Mouse (Mus musculus) liver, embryonic 12.5 days (tissue): ENCODE results near the gene Oxt. TPM values are rescaled to one million over a fixed set of nuclear protein-coding genes. Genes with fewer than 3 reads are reported as not detected.

Experiments used
- ATAC-seq: fragments of 200-750 bp; cut with Nextera tagmentation; 2 replicates; pipeline ENCODE4 v1.8.0; 2017; ENCODE audit warnings: moderate number of reproducible peaks, mild to moderate bottlenecking, moderate library complexity
- H3K27ac ChIP-seq: fragments of 300-500 bp; sonication (generic); 2 replicates; pipeline ENCODE4 v1.5.1; 2016; ENCODE audit warnings: mild to moderate bottlenecking
- H3K27me3 ChIP-seq: fragments of 300-500 bp; sonication (generic); replicated peaks from 2 replicates; pipeline ENCODE4 v1.6.1; 2016; ENCODE audit warnings: mild to moderate bottlenecking, moderate library complexity
- H3K36me3 ChIP-seq: fragments of 300-500 bp; sonication (generic); 2 replicates; pipeline ENCODE4 v1.6.1; 2016; ENCODE audit warnings: mild to moderate bottlenecking, moderate library complexity
- H3K4me1 ChIP-seq: fragments of 300-500 bp; sonication (generic); 2 replicates; pipeline ENCODE4 v1.6.1; 2016
- H3K4me2 ChIP-seq: fragments of 300-500 bp; sonication (generic); 2 replicates; pipeline ENCODE4 v1.6.1; 2016; ENCODE audit warnings: mild to moderate bottlenecking, moderate library complexity
- H3K4me3 ChIP-seq: fragments of 300-500 bp; sonication (generic); 2 replicates; pipeline ENCODE4 v1.5.1; 2016; ENCODE audit warnings: mild to moderate bottlenecking, moderate library complexity
- H3K9ac ChIP-seq: fragments of 300-500 bp; sonication (generic); 2 replicates; pipeline ENCODE4 v1.6.1; 2016; ENCODE audit warnings: mild to moderate bottlenecking, moderate library complexity
- H3K9me3 ChIP-seq: fragments of 300-500 bp; sonication (generic); replicated peaks from 2 replicates; pipeline ENCODE4 v1.6.1; 2016; ENCODE audit warnings: mild to moderate bottlenecking, moderate library complexity
- WGBS: fragments of 180-500 bp; shearing (Covaris S2); methylation state at CpG from one replicate; pipeline ENCODE4 v1.1.7; 2016; ENCODE audit not compliant: insufficient replicate concordance; 5-methylcytosine and 5-hydroxymethylcytosine counted together
- polyA plus RNA-seq: library from polyadenylated mRNA; unstranded; fragments of >200 nt; fragmentation: Nextera tagmentation; extraction: Ambion mirVana; gene quantifications from 2 replicates; pipeline ENCODE4 v1.2.1, GENCODE M21; 2016

Gene Oxt
- polyA plus RNA-seq, 1 experiment from 2014 or later: not detected

- no peaks in the 10 kb centered on the region for H3K9me3 ChIP-seq
- no peak overlapping the region for H3K27ac ChIP-seq
- 12% methylated on average over 16 of the region's 16 CpGs for WGBS
- H3K4me3 ChIP-seq: peak overlapping the region; percentile 25; the same call in 1 of the 2 replicates
- no peaks in the 10 kb centered on the region for H3K36me3 ChIP-seq
- H3K9ac ChIP-seq: no peak overlapping the region
- peaks cover 97% of the 10 kb centered on the region for H3K27me3 ChIP-seq
- ATAC-seq: no peak
- H3K4me2 ChIP-seq: peak overlapping the region; percentile 47
- peaks cover 25% of the 10 kb centered on the region for H3K4me1 ChIP-seq
Measured at GRCm38 (mm10) chr2:130581201-130581600, 5.2 kb downstream of the Oxt start.

DNA sequence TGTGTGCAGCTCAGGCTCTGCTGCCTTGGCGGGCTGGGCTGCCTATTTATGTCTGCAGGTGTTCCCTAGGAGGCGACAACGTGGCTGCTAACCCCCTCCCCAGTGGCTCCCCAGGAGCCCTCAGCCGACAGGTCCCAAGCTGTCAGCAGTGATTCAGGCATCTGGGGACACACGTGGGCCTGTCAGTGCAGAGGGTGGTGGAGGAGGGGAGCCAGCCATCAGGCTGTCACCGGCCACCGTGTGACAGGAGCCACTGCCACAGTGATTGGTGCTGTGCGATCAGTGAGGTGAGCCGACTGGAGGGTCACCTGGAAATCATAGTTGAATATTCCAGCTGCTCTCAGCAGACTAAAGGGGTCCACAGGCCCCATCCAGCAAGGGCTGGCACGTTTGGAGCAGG is 6.6 kb downstream of the Oxt start, which contains the start of gene Avp:
TSS of gene Avp (minus strand) at position 3 of the 400 bp plus-strand sequence.
- H3K9ac ChIP-seq: no peak within 1 kb of the TSS
- H3K4me1 ChIP-seq: peaks cover 13% of the 10 kb centered on the region
- ATAC-seq: no peak
- no peaks in the 10 kb centered on the region for H3K9me3 ChIP-seq
- H3K36me3 ChIP-seq: no peaks in the 10 kb centered on the region
- H3K27me3 ChIP-seq: peaks cover 83% of the 10 kb centered on the region
- no peak within 1 kb of the TSS for H3K4me3 ChIP-seq
- WGBS: 38% methylated on average over 10 of the region's 10 CpGs
- H3K27ac ChIP-seq: no peak within 1 kb of the TSS
- H3K4me2 ChIP-seq: no peak within 1 kb of the TSS

GRCm38 (mm10) chr2:130583902-130584560 is 8.1 kb downstream of the Oxt start:
- ATAC-seq: no peak
- peaks cover 9% of the 10 kb centered on the region; the same call in 1 of the 2 replicates for H3K4me1 ChIP-seq
- H3K27ac ChIP-seq: no peak overlapping the region
- H3K27me3 ChIP-seq: peaks cover 69% of the 10 kb centered on the region
- H3K4me2 ChIP-seq: no peak overlapping the region
- H3K4me3 ChIP-seq: no peak overlapping the region
- H3K9ac ChIP-seq: no peak overlapping the region
- no peaks in the 10 kb centered on the region for H3K36me3 ChIP-seq
- 62% methylated on average over 10 of the region's 10 CpGs for WGBS
- no peaks in the 10 kb centered on the region for H3K9me3 ChIP-seq

DNA sequence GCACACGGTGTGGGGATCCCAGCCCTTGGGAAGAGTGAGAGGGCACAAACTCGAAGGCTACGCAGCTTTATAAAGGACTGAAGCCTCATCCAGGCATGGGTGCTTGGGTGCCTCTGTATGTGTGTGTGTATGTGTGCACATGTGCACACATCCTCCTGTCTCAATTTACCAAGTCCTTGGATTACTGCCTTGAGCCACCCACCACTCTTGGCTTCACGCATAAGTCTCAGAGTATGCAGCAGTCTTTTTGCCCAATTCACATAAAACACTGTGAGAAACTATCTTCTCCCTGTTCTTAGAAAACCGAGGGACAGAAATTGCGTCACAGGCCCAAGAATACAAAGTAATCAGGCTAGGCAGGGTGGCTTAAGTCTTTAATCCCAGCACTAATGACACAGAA is 10.0 kb downstream of the Oxt start:
- H3K27me3 ChIP-seq: peaks cover 49% of the 10 kb centered on the region
- peaks cover 4% of the 10 kb centered on the region for H3K36me3 ChIP-seq
- H3K4me2 ChIP-seq: no peak overlapping the region
- no peaks in the 10 kb centered on the region for H3K9me3 ChIP-seq
- H3K4me3 ChIP-seq: no peak overlapping the region
- H3K4me1 ChIP-seq: 0 out of 2 replicates have a peak, but pooled peaks cover 2% of the 10 kb centered on the region
- no peak overlapping the region for H3K27ac ChIP-seq
- 60% methylated on average over 6 of the region's 6 CpGs for WGBS
- H3K9ac ChIP-seq: no peak overlapping the region
- ATAC-seq: no peak

DNA sequence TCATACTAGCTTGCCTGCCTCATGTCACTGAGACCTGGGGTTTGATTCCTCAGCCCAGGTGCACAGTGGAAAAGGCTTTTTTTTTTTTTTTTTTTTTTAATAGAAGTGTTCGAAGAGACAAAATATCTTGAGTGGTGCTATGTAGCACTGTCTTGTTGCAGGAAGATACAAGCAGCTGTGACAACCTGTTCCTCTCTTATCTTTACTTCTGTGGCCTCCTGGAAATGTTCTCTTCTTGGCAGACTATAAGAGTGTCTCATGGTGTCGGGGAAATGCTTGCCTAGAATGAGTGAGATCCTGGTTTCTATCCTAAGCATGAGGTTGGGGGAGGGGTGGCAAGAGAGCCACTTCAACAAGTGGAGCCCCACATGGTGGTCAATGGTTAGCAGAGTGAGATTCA is 12.4 kb downstream of the Oxt start:
- no peak for ATAC-seq
- peaks cover 25% of the 10 kb centered on the region for H3K27me3 ChIP-seq
- H3K4me3 ChIP-seq: no peak overlapping the region
- no peaks in the 10 kb centered on the region for H3K4me1 ChIP-seq
- H3K27ac ChIP-seq: no peak overlapping the region
- no peak overlapping the region for H3K4me2 ChIP-seq
- peaks cover 20% of the 10 kb centered on the region for H3K36me3 ChIP-seq
- H3K9ac ChIP-seq: no peak overlapping the region
- no peaks in the 10 kb centered on the region for H3K9me3 ChIP-seq
- 39% methylated on average over 2 of the region's 2 CpGs for WGBS

- no peak overlapping the region for H3K4me3 ChIP-seq
- no peak overlapping the region for H3K4me2 ChIP-seq
Measured at GRCm38 (mm10) chr2:130589157-130589556, 13.2 kb downstream of the Oxt start.

GRCm38 (mm10) chr2:130589761-130590160 is 13.8 kb downstream of the Oxt start:
- Histone ChIP-seq H3K9ac (no peak overlapping the region), H3K36me3 (peaks cover 31% of the 10 kb centered on the region), H3K4me3 (no peak overlapping the region), H3K27ac (no peak overlapping the region), H3K9me3 (no peaks in the 10 kb centered on the region), H3K4me2 (no peak overlapping the region), H3K4me1 (no peaks in the 10 kb centered on the region), H3K27me3 (0 out of 2 replicates have a peak, but pooled peaks cover 11% of the 10 kb centered on the region)
- ATAC-seq: no peak
- 84% methylated on average over 2 of the region's 2 CpGs for WGBS

More at GRCm38 (mm10) chr2:130589157-130589556, 13.2 kb downstream of the Oxt start:
- no peak for ATAC-seq
- no peak overlapping the region for H3K9ac ChIP-seq
- H3K36me3 ChIP-seq: peaks cover 26% of the 10 kb centered on the region
- no peak overlapping the region for H3K27ac ChIP-seq
- H3K4me1 ChIP-seq: no peaks in the 10 kb centered on the region
- H3K9me3 ChIP-seq: no peaks in the 10 kb centered on the region
- WGBS: 71% methylated on average over 4 of the region's 4 CpGs
- peaks cover 17% of the 10 kb centered on the region for H3K27me3 ChIP-seq

GRCm38 (mm10) chr2:130591016-130591415 is 15.0 kb downstream of the Oxt start:
- Histone ChIP-seq H3K27me3 (no peaks in the 10 kb centered on the region), H3K4me1 (peaks cover 7% of the 10 kb centered on the region), H3K9me3 (no peaks in the 10 kb centered on the region), H3K4me2 (no peak overlapping the region), H3K36me3 (peaks cover 43% of the 10 kb centered on the region), H3K9ac (no peak overlapping the region), H3K4me3 (no peak overlapping the region), H3K27ac (no peak overlapping the region)
- ATAC-seq: no peak
- 79% methylated on average over 2 of the region's 2 CpGs for WGBS

DNA sequence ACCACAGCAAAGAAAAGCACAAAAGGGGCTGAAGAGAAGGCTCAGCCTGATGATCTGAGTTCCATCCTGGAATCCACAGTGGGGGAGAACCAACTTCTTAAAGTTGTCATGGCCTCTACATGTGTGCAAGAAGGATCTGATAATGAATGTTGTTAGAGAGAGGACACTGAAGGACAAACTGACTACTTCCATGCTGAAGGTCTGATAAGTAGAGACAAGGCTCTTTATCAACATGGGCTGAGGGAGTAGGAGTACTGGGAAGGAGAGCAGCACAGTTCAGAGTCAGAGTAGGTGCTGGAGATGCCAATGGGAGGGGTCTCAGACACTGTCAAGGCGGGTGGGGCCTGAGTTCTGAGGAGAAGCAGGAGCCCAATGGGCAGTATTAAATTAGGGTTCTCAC is 19.6 kb downstream of the Oxt start:
- Histone ChIP-seq H3K9me3 (no peaks in the 10 kb centered on the region), H3K9ac (no peak overlapping the region), H3K4me2 (no peak overlapping the region), H3K4me1 (peaks cover 25% of the 10 kb centered on the region), H3K36me3 (peaks cover 83% of the 10 kb centered on the region), H3K4me3 (no peak overlapping the region), H3K27me3 (no peaks in the 10 kb centered on the region), H3K27ac (no peak overlapping the region)
- 57% methylated on average over 1 of the region's 1 CpGs for WGBS
- ATAC-seq: no peak

DNA sequence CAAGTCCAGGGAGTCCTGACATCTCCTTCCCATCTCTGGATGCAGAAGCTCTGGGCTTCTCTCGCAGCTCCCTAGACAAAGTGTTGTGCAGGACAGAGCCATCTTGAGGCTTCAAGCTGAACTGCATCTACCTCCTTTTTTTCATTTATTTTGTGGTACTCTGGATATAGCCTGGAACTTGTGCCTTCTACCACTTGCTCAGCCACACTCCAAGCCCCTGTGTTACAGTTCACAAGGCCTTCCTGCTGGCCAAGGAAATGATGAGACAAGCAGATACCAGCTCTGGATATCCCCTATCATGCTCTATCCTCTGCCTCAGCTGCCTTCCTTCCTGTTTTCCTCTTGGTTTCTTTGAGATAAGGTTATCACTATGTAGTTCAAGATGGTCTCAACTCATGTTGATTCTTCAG is 21.6 kb downstream of the Oxt start:
- ATAC-seq: peak; percentile 62
- H3K4me3 ChIP-seq: no peak overlapping the region
- H3K9ac ChIP-seq: no peak overlapping the region
- H3K4me2 ChIP-seq: no peak overlapping the region
- peaks cover 25% of the 10 kb centered on the region for H3K4me1 ChIP-seq
- H3K27me3 ChIP-seq: no peaks in the 10 kb centered on the region
- peaks cover 84% of the 10 kb centered on the region for H3K36me3 ChIP-seq
- H3K9me3 ChIP-seq: no peaks in the 10 kb centered on the region
- 40% methylated on average over 1 of the region's 1 CpGs for WGBS
- H3K27ac ChIP-seq: no peak overlapping the region

- 70% methylated on average over 3 of the region's 3 CpGs for WGBS
- H3K27me3 ChIP-seq: no peaks in the 10 kb centered on the region
Measured at GRCm38 (mm10) chr2:130598399-130598798, 22.4 kb downstream of the Oxt start.

DNA sequence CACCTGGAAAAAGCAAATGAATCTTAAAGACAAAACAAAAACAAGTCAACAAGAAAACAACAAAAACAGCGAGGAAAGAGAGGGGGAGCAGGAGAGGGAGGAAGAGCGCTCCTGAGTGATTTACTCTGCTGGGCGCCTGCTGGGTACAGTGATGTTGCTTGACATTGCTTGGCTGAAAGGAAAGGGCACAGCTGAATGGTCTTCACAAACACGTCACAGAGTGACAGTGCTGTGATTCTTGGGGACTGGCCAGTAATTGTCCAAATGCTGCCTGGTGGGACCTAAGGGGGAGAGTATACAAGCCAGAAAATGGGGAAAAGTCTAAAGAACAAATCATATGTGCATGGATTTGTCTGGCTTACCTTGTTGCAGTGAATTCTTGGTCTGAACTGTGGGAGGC is 26.2 kb downstream of the Oxt start:
- WGBS: 80% methylated on average over 4 of the region's 4 CpGs
- H3K9ac ChIP-seq: no peak overlapping the region
- peaks cover 80% of the 10 kb centered on the region for H3K36me3 ChIP-seq

More at GRCm38 (mm10) chr2:130598399-130598798, 22.4 kb downstream of the Oxt start:
- H3K27ac ChIP-seq: no peak overlapping the region
- ATAC-seq: no peak
- no peak overlapping the region for H3K4me3 ChIP-seq
- peaks cover 25% of the 10 kb centered on the region for H3K4me1 ChIP-seq
- H3K36me3 ChIP-seq: peaks cover 87% of the 10 kb centered on the region
- no peaks in the 10 kb centered on the region for H3K9me3 ChIP-seq
- no peak overlapping the region for H3K9ac ChIP-seq
- H3K4me2 ChIP-seq: no peak overlapping the region

More for the DNA sequence above, 26.2 kb downstream of the Oxt start:
- H3K4me3 ChIP-seq: no peak overlapping the region
- peaks cover 21% of the 10 kb centered on the region for H3K4me1 ChIP-seq
- ATAC-seq: no peak
- H3K4me2 ChIP-seq: no peak overlapping the region
- H3K9me3 ChIP-seq: no peaks in the 10 kb centered on the region
- no peak overlapping the region for H3K27ac ChIP-seq
- H3K27me3 ChIP-seq: no peaks in the 10 kb centered on the region
